Mouse (Mus musculus): ENCODE results near the gene Ccnd3. TPM values are rescaled to one million over a fixed set of nuclear protein-coding genes. Genes with fewer than 3 reads are reported as not detected.
"Not testable (repeated sequence)": the region's sequence is repeated elsewhere in the genome, so short reads cannot be mapped to it uniquely, and the experiment has no call there.

Ccnd3 gene
- total RNA-seq, 1 experiment from 2014 or later: 248 TPM

DNA sequence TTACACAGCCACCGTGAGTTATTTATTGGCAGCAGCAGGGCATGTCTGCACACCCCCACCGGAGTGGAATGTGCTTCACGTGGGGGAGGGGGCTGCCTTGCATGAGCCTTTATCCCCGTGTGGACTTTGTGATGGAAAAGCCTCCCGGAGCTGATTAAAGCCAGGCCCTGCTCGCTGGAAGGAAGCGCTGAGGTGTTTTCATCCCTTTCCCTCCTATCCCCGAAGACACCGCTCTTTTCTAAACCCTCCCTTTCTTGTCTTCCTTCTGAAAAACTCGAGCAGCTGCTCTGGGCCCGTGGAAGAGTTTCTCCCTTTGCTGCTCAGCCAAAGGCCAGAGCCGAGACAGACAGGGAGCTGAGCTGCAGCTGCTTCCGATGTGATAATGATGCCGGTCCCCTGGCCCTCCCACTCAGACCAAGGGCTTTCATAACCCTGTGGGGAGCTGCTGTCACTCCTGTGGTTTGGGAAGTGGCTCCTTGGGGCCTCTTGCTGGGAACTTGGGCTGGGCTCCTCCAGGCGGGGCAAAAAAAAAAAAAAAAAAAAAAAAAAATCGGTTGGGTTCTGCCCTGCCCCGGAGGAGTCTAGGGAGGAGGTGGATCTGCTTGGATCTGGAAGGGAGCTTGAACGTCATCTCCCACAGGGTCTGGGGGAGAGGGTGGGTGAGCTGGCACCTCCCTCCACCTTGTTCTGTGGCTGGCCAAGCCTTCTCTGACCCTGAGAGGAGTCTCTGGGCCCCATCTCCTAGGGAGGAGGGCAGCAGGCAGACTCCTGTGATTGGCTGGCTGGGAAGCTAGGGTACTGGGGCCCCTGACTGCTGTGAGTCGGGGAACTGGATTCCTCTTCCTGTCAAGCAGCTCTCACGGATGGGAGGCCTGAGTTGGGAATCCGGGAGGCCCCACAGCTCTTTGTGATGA, 90.7 kb downstream of the Ccnd3 start:
- peak; percentile 71 for DNase-seq

DNA sequence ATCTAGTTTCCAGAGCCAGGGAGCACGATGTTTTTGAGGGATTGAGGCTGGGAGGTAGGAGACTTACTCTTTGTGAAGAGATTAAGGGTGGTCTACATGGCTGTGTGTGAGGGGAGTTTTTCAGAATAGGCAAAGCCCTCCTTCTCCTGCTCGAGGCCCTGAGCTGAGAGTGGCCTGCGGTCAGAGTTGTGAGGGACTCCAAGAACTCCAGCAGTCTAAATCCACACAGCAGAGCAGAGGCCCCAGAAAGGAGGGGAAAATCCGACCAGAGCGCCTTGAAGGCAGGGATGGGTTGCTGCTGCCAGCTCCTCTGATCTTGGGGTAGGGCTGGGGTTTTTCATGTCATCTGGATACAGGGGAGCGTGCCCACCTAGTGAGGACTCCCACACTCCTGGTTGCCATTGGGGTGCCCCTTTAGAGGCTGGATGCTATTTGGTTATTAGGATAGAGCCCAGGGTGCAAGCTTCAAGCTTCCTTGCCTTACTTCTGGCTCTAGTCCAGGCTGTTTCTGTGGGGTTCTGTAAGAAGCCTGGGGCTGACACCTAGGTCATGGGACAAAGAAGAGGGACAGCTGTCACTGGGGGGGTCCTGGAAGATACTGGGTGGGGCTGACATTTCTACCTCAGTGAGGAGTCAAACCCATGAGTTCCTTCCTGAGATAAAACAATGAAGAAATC, 91.4 kb downstream of the Ccnd3 start:
- DNase-seq: peak; percentile 27

DNA sequence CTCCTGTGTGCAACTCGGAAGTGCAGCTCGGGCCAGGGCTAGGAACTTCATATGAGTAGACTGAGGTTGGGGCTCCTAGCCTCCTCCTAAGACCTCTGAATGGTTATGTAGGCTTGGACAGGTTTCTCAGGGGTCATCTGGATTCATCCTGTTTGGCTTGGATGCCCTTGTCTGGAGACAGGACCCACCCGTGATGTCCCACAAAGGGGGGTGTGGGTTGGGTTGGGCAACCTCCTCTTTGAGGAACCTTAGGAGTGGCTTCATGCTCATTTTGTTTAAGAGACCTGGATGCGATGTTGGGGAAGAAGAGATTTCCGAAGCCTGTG, 92.0 kb downstream of the Ccnd3 start:
- DNase-seq: peak; percentile 21

DNA sequence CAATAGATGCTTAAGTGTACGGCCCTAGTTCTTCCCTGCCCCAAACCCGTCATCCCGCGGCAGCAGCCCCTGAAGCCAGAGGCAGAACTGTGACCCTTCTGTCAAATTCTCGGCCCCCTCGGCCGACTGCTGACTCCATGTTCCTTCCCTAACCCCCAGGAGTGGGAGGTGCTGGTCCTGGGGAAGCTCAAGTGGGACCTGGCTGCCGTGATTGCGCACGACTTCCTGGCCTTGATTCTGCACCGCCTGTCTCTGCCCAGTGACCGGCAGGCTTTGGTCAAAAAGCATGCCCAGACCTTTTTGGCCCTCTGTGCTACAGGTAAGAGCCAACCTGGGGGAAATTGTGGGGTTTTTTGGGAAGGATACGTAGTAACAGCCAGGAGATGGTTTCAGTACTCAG, 92.4 kb downstream of the Ccnd3 start:
- peak; percentile 36 for DNase-seq

DNA sequence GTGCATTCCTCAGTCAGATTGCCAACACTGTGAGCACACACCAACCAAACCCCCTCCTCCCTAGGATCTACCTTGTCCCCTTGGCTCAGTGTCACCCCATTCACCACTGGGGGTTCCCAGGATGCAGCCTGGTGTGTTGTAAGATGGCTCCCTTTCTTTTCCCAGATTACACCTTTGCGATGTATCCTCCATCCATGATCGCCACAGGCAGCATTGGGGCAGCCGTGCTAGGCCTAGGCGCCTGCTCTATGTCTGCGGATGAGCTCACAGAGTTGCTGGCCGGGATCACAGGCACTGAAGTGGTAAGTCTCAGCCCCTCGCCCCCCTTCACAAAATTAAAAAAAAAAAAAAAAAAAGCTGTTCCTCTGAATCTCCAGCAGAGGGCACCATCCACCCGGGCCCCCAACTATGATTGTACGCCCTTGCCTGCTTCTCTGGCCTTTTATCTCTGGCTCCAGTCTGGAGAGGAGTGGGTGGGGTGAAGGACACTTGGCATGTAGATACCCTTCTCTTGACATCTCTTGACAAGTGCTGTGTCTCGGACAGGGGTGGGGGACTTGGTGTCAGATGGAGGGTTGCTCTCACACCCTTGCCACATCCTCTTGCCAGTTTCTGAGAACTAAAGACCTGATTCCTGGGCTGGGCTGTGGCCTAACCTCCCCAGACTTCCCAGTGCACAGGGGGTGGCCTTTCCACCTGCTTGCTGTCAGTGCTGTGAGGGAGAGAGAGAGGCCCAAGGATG, 93.2 kb downstream of the Ccnd3 start:
- peak; percentile 72 for DNase-seq

DNA sequence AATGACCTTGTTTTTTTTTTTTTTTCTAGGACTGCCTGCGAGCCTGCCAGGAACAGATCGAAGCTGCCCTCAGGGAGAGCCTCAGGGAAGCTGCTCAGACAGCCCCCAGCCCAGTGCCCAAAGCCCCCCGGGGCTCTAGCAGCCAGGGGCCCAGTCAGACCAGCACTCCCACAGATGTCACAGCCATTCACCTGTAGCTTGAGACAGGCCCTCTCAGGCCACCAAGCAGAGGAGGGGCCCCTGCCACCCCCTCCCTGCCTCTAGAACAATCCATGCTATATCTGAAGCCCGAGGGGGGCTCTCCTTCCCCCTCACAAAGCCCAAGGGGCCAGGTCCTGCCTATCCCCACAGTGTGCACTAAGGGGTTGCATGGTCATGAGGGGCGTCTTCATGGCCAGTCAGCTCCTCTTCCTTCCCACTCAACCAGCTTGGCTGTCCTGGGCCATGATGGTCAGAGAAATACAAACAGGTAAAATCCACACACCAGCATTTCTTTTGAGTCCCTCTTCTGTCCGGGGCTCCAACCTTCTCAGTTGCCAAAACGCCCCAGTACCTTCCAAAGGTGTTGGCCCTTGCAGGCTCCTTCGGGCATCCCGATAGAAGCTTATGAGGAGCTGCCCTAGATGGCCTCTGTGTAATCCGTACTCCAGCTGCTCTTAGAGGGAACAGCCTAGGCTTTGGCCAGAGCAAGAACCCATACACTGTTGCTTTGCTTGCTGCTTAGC, 93.9 kb downstream of the Ccnd3 start:
- DNase-seq: not testable (repeated sequence)

DNA sequence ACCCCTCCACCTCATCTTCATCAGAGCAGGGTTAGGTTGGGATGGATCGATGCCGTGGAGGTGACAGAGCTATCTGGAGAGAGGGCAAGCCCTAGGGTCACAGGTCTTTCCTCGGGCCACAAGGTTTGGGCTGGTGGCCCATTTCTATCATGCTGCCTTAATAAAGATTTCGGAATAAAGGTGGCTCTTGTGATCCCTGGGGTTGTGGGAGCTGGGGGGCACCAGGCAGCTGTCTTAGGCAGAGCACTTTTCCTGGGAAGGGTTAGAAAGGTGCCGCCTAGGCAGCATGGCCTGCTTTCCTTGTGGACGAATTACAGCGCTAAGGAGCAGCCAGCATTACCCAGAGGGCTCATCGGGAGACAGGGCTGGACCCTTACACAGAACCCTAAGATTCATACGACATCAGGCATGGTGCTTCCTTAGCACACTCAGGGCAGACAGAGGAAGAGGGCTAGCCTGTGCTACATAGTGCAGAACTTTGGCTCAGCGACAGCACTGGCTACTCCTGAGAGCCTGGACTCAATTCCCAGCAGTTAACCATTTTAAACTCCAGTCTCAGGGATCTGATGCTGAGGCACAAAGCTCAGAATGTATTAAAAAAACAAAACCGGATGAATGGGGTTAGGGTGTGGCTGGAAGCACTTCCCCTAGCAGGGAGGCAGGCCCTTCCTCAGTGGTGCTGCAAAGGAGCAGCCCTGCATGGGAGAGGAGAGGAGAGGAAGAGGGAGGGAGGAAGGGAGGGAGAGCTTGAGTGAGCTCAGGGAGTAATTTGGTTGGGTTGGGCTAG, 94.9 kb downstream of the Ccnd3 start:
- no peak for DNase-seq

DNA sequence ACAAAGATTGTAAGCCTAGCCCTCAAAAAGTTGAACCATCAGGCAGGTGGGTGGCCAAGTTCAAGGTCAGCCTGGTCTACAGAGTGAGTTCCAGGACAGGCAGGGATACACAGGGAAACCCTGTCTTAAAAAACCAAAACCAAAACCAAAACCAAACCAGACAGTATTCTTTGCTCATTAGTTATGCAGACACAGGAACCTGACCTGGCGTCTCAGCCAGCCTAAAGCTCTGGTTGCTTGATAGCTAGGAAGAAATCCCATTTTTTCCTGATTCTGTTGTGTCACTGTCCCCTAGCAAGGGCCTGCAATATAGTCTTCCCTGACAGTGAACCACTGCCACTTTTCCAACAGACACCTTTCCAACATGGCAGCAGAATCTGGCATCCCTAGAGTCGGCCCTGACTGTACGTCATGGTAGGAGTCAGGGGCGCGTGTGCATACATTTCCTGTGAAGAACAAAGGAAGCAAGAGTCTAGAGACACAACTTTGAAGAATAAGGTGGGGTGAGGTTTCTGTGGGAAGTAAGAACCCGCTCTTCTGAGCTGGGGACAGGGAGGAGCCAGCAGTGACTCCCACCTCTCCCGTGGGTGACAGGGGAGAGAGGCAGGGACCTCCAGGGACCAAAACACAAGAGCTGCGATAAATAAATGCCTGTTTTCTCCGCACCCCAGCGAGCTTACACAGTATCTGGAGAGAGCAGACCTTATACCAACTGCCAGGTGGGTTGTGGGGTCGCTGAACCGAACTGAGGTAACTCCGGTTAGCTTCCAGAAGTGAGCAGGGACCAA, 95.9 kb downstream of the Ccnd3 start:
- no peak for DNase-seq

DNA sequence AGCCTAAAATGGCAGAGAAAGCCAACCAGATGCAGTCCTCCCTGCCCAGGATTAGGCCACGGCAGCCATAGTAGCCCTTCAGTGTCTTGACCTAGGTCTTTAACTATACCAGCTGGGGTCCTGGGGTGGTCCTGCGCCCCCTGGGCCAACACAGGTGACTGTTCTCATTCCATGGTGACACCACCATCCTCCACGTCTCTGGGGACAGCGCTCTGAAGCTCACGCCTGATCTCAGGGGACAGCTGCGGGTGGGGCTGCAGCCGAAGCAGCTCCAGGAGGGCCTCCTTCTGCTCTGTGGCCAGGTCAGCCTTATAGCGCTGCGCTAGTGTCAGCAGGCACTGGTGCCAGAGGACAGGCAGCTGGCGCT, 96.5 kb downstream of the Ccnd3 start:
- DNase-seq: no peak

DNA sequence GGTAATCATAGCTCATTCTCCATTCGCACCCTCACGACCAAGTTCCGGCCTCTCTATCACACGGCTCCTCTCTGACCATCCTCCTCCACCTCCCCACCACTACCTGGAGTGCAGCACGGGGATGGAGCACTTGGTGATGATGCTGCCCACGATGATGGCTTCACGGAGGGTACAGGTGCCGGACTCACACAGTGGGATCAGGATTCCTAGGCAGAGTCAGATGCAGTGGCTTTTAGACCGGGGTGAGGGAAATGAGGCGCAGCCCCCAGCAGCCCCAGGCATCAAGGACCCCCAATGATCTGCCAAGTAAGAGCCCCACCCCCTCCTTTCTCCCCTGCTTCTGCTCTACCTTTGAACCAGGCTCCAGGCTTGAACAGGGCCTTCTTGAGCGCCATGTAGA, 97.4 kb downstream of the Ccnd3 start:
- no peak for DNase-seq

DNA sequence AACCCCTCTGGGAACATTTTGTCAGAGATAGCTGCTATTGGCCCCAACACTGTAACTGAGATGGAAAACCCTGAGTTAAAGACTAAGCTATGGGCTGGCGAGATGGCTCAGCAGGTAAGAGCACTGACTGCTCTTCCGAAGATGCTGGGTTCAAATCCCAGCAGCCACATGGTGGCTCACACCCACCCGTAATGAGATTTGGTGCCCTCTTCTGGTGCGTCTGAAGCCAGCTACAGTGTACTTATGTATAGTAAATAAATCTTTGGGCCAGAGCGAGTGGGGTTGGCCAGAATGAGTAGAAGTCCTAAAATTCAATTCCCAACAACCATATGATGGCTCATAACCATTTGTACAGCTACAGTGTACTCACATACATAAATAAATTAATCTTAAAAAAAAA, 101.4 kb downstream of the Ccnd3 start:
- peak; percentile 46 for DNase-seq

DNA sequence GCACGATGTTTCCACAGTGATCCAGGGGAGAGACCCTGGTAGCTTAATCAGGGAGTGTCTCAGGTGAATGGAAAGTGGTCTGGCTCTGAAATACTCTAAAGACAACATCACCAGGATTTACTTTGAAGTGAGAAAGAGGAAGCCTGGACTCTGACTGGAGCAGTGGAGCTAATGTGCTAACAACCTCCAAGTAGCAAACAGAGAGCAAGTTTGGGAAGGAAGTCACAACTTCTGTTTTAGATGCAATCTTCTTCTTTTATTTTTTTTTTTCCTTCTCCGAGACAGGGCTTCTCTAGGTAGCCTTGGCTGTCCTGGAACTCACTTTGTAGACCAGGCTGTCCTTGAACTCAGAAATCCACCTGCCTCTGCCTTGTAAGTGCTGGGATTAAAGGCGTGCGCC, 104.3 kb downstream of the Ccnd3 start:
- DNase-seq: no peak

DNA sequence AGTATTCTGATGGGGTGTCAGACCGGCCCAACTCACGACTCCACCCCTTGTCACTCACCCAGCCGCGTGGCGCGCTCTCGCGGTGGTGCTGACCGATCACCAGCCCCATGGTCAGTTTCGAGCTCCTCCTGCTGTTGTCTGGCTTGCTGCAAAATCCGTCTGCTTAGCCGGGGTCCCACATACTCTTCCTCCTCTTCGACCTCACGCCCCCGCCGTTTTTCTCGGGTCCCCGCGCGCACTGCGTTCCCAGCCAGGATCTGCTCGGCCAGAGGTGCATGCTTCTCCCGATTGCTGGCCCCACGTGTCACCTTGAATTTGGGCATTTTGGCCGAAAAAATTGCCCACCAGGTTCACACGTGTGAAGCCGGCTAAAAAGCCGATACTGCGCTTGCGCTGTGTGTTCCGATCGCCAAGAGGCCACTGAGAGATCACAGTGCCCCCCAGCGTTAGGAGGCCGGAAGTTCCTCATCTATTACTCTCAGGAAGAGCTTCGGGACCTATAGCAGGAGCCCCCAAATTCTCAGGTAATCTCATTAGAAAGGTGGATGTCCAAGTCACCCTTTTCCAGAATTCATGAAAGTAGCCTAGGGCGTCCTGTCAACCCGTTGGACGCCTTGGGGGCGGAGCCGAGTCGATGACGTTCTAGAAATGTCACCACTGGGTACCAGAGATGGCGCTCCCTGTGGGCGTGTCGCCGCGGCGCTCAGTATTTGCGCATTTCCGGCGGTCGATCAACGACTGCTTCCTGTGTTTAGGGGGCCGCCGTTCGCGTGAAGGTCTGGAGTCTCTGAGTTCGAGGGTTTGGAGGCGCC, 106.2 kb downstream of the Ccnd3 start, which contains the start of the genes Bysl, Med20 and Gm20517:
Bysl (minus strand) TSS at position 644 of the 812 bp plus-strand sequence.
Med20 (plus strand) TSS at position 734 of the 812 bp plus-strand sequence.
Gm20517 (plus strand) TSS at position 741 of the 812 bp plus-strand sequence.
- DNase-seq: peak; percentile 98

DNA sequence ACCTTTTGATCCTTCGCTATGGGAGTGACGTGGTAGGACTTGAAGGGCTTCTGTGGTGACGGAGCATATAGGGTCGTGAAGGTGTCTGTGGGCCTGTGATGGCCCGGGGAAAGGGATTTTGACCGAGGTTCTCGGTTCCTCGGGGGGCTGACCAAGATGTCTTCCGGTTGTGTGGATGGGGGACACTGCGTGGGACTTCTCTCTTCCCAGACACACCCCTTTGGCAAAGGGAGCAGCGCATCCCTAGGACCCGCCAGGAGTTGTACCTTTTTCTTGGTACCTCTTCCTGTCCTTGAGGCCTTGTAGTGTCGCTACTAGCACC, 106.8 kb downstream of the Ccnd3 start:
- no peak for DNase-seq

DNA sequence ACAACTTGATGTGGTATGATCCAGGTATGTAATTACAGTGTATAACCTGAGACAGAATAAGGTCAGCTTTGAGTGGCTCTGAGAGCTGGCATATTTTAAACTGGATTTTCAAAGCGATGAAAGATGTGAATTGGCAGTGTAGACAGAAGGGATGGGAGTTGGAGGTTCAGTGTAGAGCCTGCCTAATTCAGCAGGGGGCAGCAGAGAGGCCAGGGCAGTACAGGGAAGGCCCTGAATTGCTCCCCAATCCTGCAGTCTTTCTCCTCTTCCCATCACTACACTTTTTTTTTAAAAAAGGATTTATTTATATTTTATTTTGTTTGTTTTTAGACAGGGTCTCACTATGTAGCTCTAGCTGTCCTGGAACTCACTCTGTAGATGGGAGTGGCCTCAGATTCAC, 109.2 kb downstream of the Ccnd3 start:
- DNase-seq: peak; percentile 68

DNA sequence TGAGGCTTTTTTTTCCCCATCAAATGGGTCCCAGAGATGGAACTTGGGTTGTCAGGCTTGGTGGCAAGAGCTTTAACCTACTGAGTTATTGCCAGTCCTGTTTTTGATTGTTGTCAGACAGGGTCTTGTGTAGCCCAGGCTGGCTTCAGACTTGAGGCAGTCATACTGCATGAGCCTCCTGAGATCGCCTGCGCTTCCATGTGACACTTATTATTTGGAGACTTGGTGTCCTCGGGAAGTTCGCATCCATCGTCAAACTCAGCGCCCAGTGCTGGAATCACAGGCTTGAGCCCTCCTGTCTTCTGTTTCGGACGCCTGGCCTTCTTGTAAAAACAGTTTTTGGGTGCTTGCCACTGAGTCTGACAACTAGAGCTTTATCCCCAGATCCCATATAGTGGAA, 111.3 kb downstream of the Ccnd3 start:
- no peak for DNase-seq

DNA sequence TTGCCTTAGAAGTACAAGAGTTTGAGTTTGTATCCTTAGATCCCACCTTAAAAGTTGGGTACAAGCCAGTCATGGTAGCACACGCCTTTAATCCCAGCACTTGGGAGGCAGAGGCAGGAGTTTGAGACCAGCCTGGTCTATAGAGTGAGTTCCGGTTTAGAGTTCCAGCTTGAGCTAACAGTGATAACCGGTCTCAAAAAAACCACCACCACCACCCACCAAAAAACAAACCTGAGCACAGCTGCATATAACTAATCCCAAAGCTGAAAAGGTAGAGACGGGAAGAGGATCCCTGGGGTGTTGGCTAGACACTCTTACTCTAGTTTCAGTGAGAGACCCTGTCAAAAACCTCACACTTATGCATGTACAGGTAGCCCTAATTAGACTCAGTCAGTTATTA, 111.8 kb downstream of the Ccnd3 start:
- no peak for DNase-seq

DNA sequence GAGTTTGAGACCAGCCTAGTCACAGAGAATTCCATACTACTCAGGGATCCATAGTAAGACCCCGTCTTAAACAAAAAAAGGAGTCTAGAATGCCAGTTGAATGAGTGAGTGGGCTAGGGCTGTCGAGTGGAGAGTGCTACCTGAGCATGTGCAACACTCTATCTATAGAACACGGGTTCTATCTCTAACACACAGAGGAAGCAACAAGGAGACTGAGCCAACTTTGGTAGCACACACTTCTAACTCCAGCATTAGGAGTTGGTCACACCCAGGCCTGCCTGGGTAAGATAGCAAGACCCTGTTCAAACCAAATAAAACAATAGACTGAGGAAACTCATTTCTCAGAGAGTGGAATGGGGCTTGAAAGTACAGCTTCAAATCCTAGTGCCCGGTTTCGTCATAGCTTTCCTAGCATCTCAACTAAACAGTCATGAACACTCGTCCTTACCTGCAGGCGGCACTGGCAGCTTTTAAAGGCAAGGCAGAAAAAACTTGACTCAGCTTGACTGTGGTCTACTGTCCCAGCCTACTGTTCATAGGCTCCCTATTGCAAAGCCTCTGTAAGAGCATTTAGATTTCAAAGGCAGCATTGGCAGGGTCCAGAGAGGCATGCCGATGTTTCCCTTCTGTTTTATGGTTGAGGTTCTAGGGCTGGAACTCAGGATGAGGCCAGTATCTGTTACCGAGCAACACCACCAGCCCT, 112.9 kb downstream of the Ccnd3 start:
- DNase-seq: no peak
